Mouse (Mus musculus) kidney, adult 2 months (tissue): ENCODE results near the gene Wiz. TPM values are rescaled to one million over a fixed set of nuclear protein-coding genes. Genes with fewer than 3 reads are reported as not detected.

Experiments
- DNase-seq: peaks from one replicate; pipeline ENCODE4 v3.0.0; 2021
- H3K27ac ChIP-seq: fragments of 200-500 bp; 2 replicates; pipeline ENCODE4 v1.5.1; 2012; ENCODE audit warnings: low read depth, low read length, control low read depth, inconsistent platforms; ENCODE audit not compliant: insufficient read depth
- H3K27me3 ChIP-seq: fragments of 200-500 bp; replicated peaks from 2 replicates; pipeline ENCODE4 v1.6.1; 2012; ENCODE audit warnings: mild to moderate bottlenecking, moderate library complexity, low read length, inconsistent platforms; ENCODE audit not compliant: control insufficient read depth, insufficient read depth
- H3K36me3 ChIP-seq: fragments of 200-500 bp; 2 replicates; pipeline ENCODE4 v1.6.1; 2012; ENCODE audit warnings: mild to moderate bottlenecking, moderate library complexity, low read length, inconsistent platforms; ENCODE audit not compliant: control insufficient read depth, insufficient read depth
- H3K4me1 ChIP-seq: fragments of 200-500 bp; 2 replicates; pipeline ENCODE4 v1.6.1; 2011; ENCODE audit warnings: low read length; ENCODE audit not compliant: control insufficient read depth, insufficient read depth
- H3K4me3 ChIP-seq: fragments of 200-500 bp; 2 replicates; pipeline ENCODE4 v1.5.1; 2011; ENCODE audit warnings: mild to moderate bottlenecking, low read depth, low read length, control low read depth; ENCODE audit not compliant: insufficient read depth
- CTCF ChIP-seq: fragments of 200-500 bp; conservative IDR thresholded peaks from 2 replicates; pipeline ENCODE4 v1.5.1; 2011; ENCODE audit warnings: low read depth, mild to moderate bottlenecking, control low read depth, low read length, moderate library complexity, mixed read lengths; ENCODE audit not compliant: insufficient read depth, insufficient read length
- POLR2A ChIP-seq: fragments of 200-500 bp; IDR thresholded peaks from one replicate; pipeline ENCODE4 v1.6.1; 2011; ENCODE audit warnings: low read depth, low read length, control low read depth
- WGBS: fragments of 180-500 bp; shearing (Covaris S2); methylation state at CpG from one replicate; pipeline ENCODE4 v1.1.7; 2018; 5-methylcytosine and 5-hydroxymethylcytosine counted together
- polyA plus RNA-seq: library from polyadenylated mRNA; depleted of rRNA; stranded (reverse); fragments of >200 nt; gene quantifications from 2 replicates; pipeline ENCODE4 v1.2.3, GENCODE M21; 2012; rRNA removed

Gene Wiz
- polyA plus RNA-seq, 1 experiment = 30.9 TPM

GRCm38 (mm10) chr17:32319950-32320349 lies 69.3 kb downstream of the Wiz start:
- Histone ChIP-seq H3K4me3 (peak overlapping the region; percentile 90), H3K36me3 (no peaks in the 10 kb centered on the region; the same call in 1 of the 2 replicates), H3K27me3 (no peaks in the 10 kb centered on the region), H3K27ac (no peak overlapping the region), H3K4me1 (no peaks in the 10 kb centered on the region; the same call in 1 of the 2 replicates)
- TF ChIP-seq CTCF (no peak), POLR2A (no peak)
- under 1% methylated on average over 7 of the region's 7 CpGs for WGBS
- DNase-seq = peak; percentile 9

- H3K36me3 ChIP-seq = no peaks in the 10 kb centered on the region; the same call in none of the 2 replicates
- H3K4me3 ChIP-seq = no peak overlapping the region
- no peak overlapping the region for H3K27ac ChIP-seq
- no peaks in the 10 kb centered on the region; the same call in 1 of the 2 replicates for H3K4me1 ChIP-seq
- DNase-seq = no peak
- H3K27me3 ChIP-seq = no peaks in the 10 kb centered on the region
- WGBS = 73% methylated on average over 3 of the region's 3 CpGs
- TF ChIP-seq POLR2A = no peak
- TF ChIP-seq CTCF = no peak
Measured at GRCm38 (mm10) chr17:32317708-32318107, 71.5 kb downstream of the Wiz start.

DNA sequence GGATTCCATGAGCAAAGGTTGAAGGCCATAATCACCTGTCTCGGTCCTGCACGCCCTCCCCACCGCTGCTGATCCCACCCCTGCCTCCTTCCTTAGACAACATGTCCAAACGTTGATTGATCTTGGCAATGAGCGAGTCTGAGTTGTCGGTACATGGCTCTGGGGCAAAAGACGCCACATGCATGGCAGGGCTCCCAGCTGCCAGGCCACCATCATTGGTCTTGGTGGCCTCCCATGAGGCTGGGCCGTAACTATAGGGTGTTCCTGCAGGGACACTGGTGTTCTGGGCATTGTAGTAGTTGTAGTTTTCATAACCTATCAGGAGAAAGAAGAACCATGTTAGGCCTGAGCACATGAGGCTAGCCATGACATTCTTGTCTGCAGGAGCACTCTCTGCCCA lies 72.2 kb downstream of the Wiz start:
- Histone ChIP-seq H3K4me1 (no peaks in the 10 kb centered on the region; the same call in 1 of the 2 replicates), H3K4me3 (no peak overlapping the region), H3K27ac (no peak overlapping the region), H3K36me3 (peaks cover under 1% of the 10 kb centered on the region), H3K27me3 (no peaks in the 10 kb centered on the region)
- 89% methylated on average over 8 of the region's 8 CpGs for WGBS
- no peak for TF ChIP-seq CTCF
- TF ChIP-seq POLR2A = no peak
- DNase-seq = no peak

DNA sequence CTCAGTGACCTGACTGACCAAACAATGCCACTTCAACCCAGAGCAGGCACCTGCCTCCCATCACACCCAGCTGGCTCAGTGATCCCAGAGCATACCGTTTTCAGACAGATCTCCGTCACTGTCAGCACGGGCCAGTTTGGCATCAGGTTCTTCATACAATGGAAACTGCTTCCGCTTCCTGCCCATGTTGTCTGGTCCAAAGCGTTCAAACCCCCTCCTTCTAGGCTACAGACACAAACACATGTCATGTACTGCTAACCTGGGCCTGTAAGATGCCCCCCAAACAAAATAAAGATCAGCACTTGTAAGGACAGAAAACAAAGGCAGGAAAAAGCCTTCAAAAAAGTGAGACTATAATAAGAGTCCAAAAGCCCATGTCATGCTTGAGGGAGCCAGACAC lies 73.7 kb downstream of the Wiz start:
- H3K4me3 ChIP-seq = no peak overlapping the region
- TF ChIP-seq POLR2A (no peak), CTCF (no peak)
- 92% methylated on average over 5 of the region's 5 CpGs for WGBS
- no peaks in the 10 kb centered on the region for H3K27me3 ChIP-seq
- no peak overlapping the region for H3K27ac ChIP-seq
- no peak for DNase-seq
- peaks cover 9% of the 10 kb centered on the region for H3K36me3 ChIP-seq
- no peaks in the 10 kb centered on the region; the same call in 1 of the 2 replicates for H3K4me1 ChIP-seq

DNA sequence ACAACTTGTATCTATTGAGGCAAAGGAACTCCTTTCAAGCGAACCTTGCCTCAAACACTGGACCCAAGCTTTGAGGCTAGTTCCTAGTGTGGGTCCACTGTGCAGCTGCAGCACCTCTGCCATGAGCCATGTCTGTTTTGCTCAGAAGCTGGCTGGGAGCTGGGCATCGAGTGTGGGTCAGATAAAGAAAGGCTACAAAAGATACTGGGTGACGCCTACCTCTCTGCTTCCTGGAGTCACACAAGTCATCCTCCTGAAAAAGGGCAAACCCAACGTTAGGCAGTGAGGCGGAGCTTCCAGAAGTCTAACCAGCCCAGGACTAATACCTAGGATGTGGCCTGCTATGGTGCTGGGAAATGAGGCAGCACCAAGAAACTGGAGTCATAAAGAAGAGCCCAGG lies 75.3 kb downstream of the Wiz start:
- 77% methylated on average over 5 of the region's 5 CpGs for WGBS
- TF ChIP-seq CTCF = no peak
- TF ChIP-seq POLR2A = no peak
- H3K36me3 ChIP-seq = peaks cover 11% of the 10 kb centered on the region

GRCm38 (mm10) chr17:32312801-32313200 lies 76.4 kb downstream of the Wiz start:
- DNase-seq = no peak
- Histone ChIP-seq H3K4me1 (no peaks in the 10 kb centered on the region), H3K36me3 (peaks cover 13% of the 10 kb centered on the region), H3K27ac (no peak overlapping the region), H3K27me3 (no peaks in the 10 kb centered on the region), H3K4me3 (no peak overlapping the region)
- TF ChIP-seq POLR2A (no peak), CTCF (no peak)
- 89% methylated on average over 8 of the region's 8 CpGs for WGBS

More for the DNA sequence above, 75.3 kb downstream of the Wiz start:
- H3K4me3 ChIP-seq = no peak overlapping the region
- no peaks in the 10 kb centered on the region for H3K4me1 ChIP-seq
- no peaks in the 10 kb centered on the region for H3K27me3 ChIP-seq
- H3K27ac ChIP-seq = no peak overlapping the region
- DNase-seq = no peak

- peaks cover 21% of the 10 kb centered on the region for H3K36me3 ChIP-seq
- DNase-seq = no peak
- WGBS = 86% methylated on average over 4 of the region's 4 CpGs
- H3K27ac ChIP-seq = no peak overlapping the region
- TF ChIP-seq POLR2A = no peak
- TF ChIP-seq CTCF = no peak
- H3K4me1 ChIP-seq = no peaks in the 10 kb centered on the region
- no peak overlapping the region for H3K4me3 ChIP-seq
- no peaks in the 10 kb centered on the region for H3K27me3 ChIP-seq
Measured at GRCm38 (mm10) chr17:32307963-32308362, 81.3 kb downstream of the Wiz start.

Other genes starting within 250 kb of the Wiz start
- 12.0 and 16.9 TPM in 2 replicates for gene Notch3, start 222.6 kb downstream of the Wiz start, polyA plus RNA-seq
- 1.3 TPM in 2 replicates for gene Ephx3, start 199.9 kb downstream of the Wiz start, polyA plus RNA-seq
- gene Brd4, start 104.7 kb downstream of the Wiz start, polyA plus RNA-seq = 27.0 and 33.7 TPM in 2 replicates
- gene Akap8, start 68.2 kb downstream of the Wiz start, polyA plus RNA-seq = 36.9 and 48.0 TPM in 2 replicates
- 71.5 and 96.4 TPM in 2 replicates for gene Akap8l, start 38.8 kb downstream of the Wiz start, polyA plus RNA-seq
- 1.2 and 8.7 TPM in 2 replicates for gene Rasal3, start 14.1 kb upstream of the Wiz start, polyA plus RNA-seq
- gene Pglyrp2, start 34.7 kb upstream of the Wiz start, polyA plus RNA-seq = 0.64 and 3.5 TPM in 2 replicates
- 0.39 and 1.0 TPM in 2 replicates for gene Cyp4f39, start 63.3 kb upstream of the Wiz start, polyA plus RNA-seq
- 16.2 and 18.1 TPM in 2 replicates for gene Cyp4f17, start 116.6 kb upstream of the Wiz start, polyA plus RNA-seq
- gene Cyp4f16, start 147.1 kb upstream of the Wiz start, polyA plus RNA-seq = 11.6 and 14.3 TPM in 2 replicates
- gene Cyp4f37, start 231.9 kb upstream of the Wiz start, polyA plus RNA-seq = 0.08 TPM in 1 of 2 replicates, not detected in the other